Mouse (Mus musculus): ENCODE results near the gene Olfr957. TPM values are rescaled to one million over a fixed set of nuclear protein-coding genes. Genes with fewer than 3 reads are reported as not detected.

Olfr957 gene
- polyA plus RNA-seq, 1 experiment from 2014 or later, result not detected

DNA sequence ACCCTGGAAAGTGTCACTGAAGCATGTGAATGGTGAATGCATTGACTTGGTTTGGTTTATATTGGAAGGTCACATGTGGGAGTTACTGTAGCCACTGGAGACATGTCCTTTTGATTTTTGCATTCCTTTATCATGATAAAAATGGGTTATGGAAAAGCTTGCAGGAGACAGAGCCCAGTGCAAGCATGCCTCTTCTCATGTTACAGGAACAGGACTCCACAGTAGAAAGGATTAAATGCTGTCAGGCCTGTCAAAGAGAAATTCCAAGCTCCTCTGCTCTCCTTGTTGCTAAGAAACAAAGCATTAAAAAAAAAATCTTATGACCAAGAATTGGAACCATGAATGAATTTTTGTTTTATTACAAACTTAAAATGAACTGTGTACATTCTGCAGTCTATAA, 3.0 kb upstream of the Olfr957 start:
- H3K4me3 ChIP-seq (ENCODE audit: low read depth, low read length), result no peak overlapping the region
- no peak for ATAC-seq
- no peaks in the 10 kb centered on the region for H3K36me3 ChIP-seq (replicated peaks; ENCODE audit: insufficient read depth, low read length)
- no peak overlapping the region for H3K9ac ChIP-seq (replicated peaks)
- TF ChIP-seq EP300 (IDR thresholded peaks at IDR 0.05; ENCODE audit: low read depth) (no peak), CTCF (IDR thresholded peaks at IDR 0.05; ENCODE audit: low read depth) (no peak)
- H3K27ac ChIP-seq (ENCODE audit: low read depth), result no peak overlapping the region
- no peaks in the 10 kb centered on the region for H3K9me3 ChIP-seq (ENCODE audit: low read length)
- DNase-seq, result no peak
- no peak overlapping the region for H3K4me2 ChIP-seq (ENCODE audit: low read depth, low read length)
- H3K27me3 ChIP-seq (ENCODE audit: insufficient read depth, low read length), result no peaks in the 10 kb centered on the region
- no peaks in the 10 kb centered on the region for H3K4me1 ChIP-seq (ENCODE audit: insufficient read depth)

DNA sequence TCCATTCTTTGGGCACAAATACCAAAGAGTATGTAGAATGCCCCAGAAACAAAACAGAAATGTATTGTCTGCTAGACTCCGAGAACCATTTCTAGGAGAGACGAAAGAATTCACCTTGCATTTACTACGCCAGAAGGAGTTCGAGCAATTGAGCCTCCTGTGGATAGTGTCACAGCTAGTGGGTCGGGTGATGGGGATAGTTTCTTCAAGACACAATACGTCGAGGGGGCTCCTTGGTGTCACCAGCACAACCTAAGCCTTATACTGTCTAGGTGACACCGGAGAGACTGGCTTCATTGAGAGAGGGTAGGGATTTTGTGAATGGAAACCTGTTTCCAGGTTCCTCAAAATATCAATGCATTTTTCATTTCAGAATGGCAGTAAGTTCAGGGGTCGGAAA, 6.2 kb downstream of the Olfr957 start:
- no peak for TF ChIP-seq CTCF (IDR thresholded peaks at IDR 0.05; ENCODE audit: low read depth)
- TF ChIP-seq EP300 (IDR thresholded peaks at IDR 0.05; ENCODE audit: low read depth), result no peak
- DNase-seq (no peak), ATAC-seq (no peak)
- no peak overlapping the region for H3K9ac ChIP-seq (replicated peaks)
- H3K36me3 ChIP-seq (replicated peaks; ENCODE audit: insufficient read depth, low read length), result no peaks in the 10 kb centered on the region
- no peak overlapping the region for H3K27ac ChIP-seq (ENCODE audit: low read depth)
- no peaks in the 10 kb centered on the region for H3K4me1 ChIP-seq (ENCODE audit: insufficient read depth)
- 63% methylated on average over 9 of the region's 9 CpGs for WGBS (ENCODE audit: insufficient replicate concordance)
- H3K9me3 ChIP-seq (ENCODE audit: low read length), result no peaks in the 10 kb centered on the region
- H3K4me2 ChIP-seq (ENCODE audit: low read depth, low read length), result no peak overlapping the region
- H3K27me3 ChIP-seq (ENCODE audit: insufficient read depth, low read length), result no peaks in the 10 kb centered on the region
- H3K4me3 ChIP-seq (ENCODE audit: low read depth, low read length), result no peak overlapping the region

DNA sequence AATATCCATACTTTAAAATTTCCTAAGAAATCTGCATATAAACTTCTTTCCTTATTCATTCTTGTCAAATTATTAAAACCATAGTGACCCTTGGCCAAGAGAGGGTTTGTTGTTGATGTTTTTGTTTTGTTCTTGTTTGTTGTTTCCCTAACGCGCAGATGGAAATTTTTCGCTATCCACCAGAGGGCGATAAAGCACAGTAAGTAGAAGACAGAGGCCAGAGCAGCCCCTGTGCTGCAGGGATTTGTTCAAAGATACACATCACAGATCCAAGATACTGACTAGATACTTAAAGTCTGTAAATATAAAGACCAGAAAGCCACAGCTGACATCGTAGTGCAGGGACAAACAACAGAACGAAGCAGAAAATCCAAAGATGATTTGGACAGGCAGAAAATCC, 6.6 kb downstream of the Olfr957 start:
- Histone ChIP-seq H3K9me3 (ENCODE audit: low read length) (no peaks in the 10 kb centered on the region), H3K4me3 (ENCODE audit: low read depth, low read length) (no peak overlapping the region), H3K27me3 (ENCODE audit: insufficient read depth, low read length) (no peaks in the 10 kb centered on the region), H3K9ac (replicated peaks) (no peak overlapping the region), H3K36me3 (replicated peaks; ENCODE audit: insufficient read depth, low read length) (no peaks in the 10 kb centered on the region), H3K4me2 (ENCODE audit: low read depth, low read length) (no peak overlapping the region), H3K27ac (ENCODE audit: low read depth) (no peak overlapping the region), H3K4me1 (ENCODE audit: insufficient read depth) (no peaks in the 10 kb centered on the region)
- DNase-seq (peak; percentile 15), ATAC-seq (no peak)
- 9% methylated on average over 6 of the region's 6 CpGs for WGBS (ENCODE audit: insufficient replicate concordance)
- TF ChIP-seq EP300 (IDR thresholded peaks at IDR 0.05; ENCODE audit: low read depth) (no peak), CTCF (IDR thresholded peaks at IDR 0.05; ENCODE audit: low read depth) (peak; percentile 60)

DNA sequence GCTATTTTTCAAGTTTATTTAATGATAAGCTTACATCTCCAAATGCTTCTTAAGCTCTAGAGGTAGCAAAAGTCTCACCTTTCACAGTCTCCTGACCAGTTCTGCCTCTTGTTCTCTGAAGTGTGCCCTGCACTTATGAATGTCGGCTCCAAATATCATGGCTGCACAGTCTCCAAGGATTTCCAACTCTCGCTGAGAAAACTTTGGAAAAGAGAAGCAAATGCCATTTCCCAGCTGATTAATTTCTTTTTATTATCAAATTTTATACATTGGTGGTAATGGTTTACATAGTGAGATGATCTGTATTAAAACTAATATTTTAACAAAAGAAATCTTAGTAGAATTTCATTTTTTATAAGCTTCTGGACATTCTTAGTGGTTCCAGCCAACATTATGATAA, 21.7 kb downstream of the Olfr957 start, which contains the start of gene Olfr44:
Gene Olfr44, minus strand, starts transcription at position 101 of the 400 bp plus-strand sequence.
- TF ChIP-seq EP300 (IDR thresholded peaks at IDR 0.05; ENCODE audit: low read depth) (no peak), CTCF (IDR thresholded peaks at IDR 0.05; ENCODE audit: low read depth) (no peak)
- ATAC-seq (no peak), DNase-seq (no peak)
- H3K4me3 ChIP-seq (ENCODE audit: low read depth, low read length), result no peak within 1 kb of the TSS
- WGBS (ENCODE audit: insufficient replicate concordance), result 81% methylated on average over 2 of the region's 2 CpGs
- no peaks in the 10 kb centered on the region for H3K9me3 ChIP-seq (ENCODE audit: low read length)
- no peak within 1 kb of the TSS for H3K27ac ChIP-seq (ENCODE audit: low read depth)
- no peaks in the 10 kb centered on the region for H3K27me3 ChIP-seq (ENCODE audit: insufficient read depth, low read length)
- no peak within 1 kb of the TSS for H3K9ac ChIP-seq (replicated peaks)
- no peaks in the 10 kb centered on the region for H3K36me3 ChIP-seq (replicated peaks; ENCODE audit: insufficient read depth, low read length)
- no peaks in the 10 kb centered on the region for H3K4me1 ChIP-seq (ENCODE audit: insufficient read depth)
- no peak within 1 kb of the TSS for H3K4me2 ChIP-seq (ENCODE audit: low read depth, low read length)

DNA sequence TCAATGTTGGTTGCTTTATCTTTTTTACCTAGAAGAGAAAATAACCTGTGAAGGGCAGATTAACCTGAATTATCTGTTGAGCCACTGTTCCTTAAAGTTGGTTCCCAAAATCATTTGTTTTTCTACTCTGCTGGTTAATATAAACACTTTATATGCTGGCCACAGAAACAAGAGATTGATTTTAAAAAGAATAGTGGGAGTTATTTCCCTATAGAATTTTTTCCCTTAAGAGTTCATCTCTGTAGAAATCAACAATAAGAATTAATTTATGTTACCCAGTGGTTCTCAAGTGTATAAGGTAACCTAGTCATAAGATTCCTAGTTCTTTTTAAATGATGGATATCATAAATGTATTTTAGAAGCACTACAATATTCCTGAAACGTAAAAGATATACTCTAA, 43.8 kb downstream of the Olfr957 start, which contains the start of gene Olfr955:
Gene Olfr955, minus strand, starts transcription at position 101 of the 400 bp plus-strand sequence.
- H3K27ac ChIP-seq (ENCODE audit: low read depth), result no peak within 1 kb of the TSS
- no peaks in the 10 kb centered on the region for H3K27me3 ChIP-seq (ENCODE audit: insufficient read depth, low read length)
- H3K36me3 ChIP-seq (replicated peaks; ENCODE audit: insufficient read depth, low read length), result no peaks in the 10 kb centered on the region
- no peak within 1 kb of the TSS for H3K4me3 ChIP-seq (ENCODE audit: low read depth, low read length)
- no peaks in the 10 kb centered on the region for H3K4me1 ChIP-seq (ENCODE audit: insufficient read depth)
- H3K9me3 ChIP-seq (ENCODE audit: low read length), result no peaks in the 10 kb centered on the region
- WGBS (ENCODE audit: insufficient replicate concordance), result 45% methylated on average over 1 of the region's 1 CpGs
- no peak for DNase-seq
- TF ChIP-seq EP300 (IDR thresholded peaks at IDR 0.05; ENCODE audit: low read depth) (no peak), CTCF (IDR thresholded peaks at IDR 0.05; ENCODE audit: low read depth) (no peak)
- no peak for ATAC-seq
- H3K4me2 ChIP-seq (ENCODE audit: low read depth, low read length), result no peak within 1 kb of the TSS
- H3K9ac ChIP-seq (replicated peaks), result no peak within 1 kb of the TSS

Other genes starting within 250 kb of the Olfr957 start
- gene Olfr945, start 239.0 kb downstream of the Olfr957 start, polyA plus RNA-seq (2015; fragmentation: Nextera tagmentation; extraction: Ambion mirVana), result not detected in 2 replicates
- not detected in 2 replicates for gene Olfr948, start 189.8 kb downstream of the Olfr957 start, polyA plus RNA-seq (2015; fragmentation: Nextera tagmentation; extraction: Ambion mirVana)
- not detected in 2 replicates for gene Olfr951, start 128.4 kb downstream of the Olfr957 start, polyA plus RNA-seq (2015; fragmentation: Nextera tagmentation; extraction: Ambion mirVana)
- not detected in 2 replicates for gene Olfr952, start 88.7 kb downstream of the Olfr957 start, polyA plus RNA-seq (2015; fragmentation: Nextera tagmentation; extraction: Ambion mirVana)
- not detected in 2 replicates for gene Olfr954, start 59.1 kb downstream of the Olfr957 start, polyA plus RNA-seq (2015; fragmentation: Nextera tagmentation; extraction: Ambion mirVana)
- gene Olfr955, start 43.9 kb downstream of the Olfr957 start, polyA plus RNA-seq (2015; fragmentation: Nextera tagmentation; extraction: Ambion mirVana), result not detected in 2 replicates
- not detected in 2 replicates for gene Olfr44, start 21.8 kb downstream of the Olfr957 start, polyA plus RNA-seq (2015; fragmentation: Nextera tagmentation; extraction: Ambion mirVana)
- gene Olfr958, start 38.2 kb upstream of the Olfr957 start, polyA plus RNA-seq (2015; fragmentation: Nextera tagmentation; extraction: Ambion mirVana), result not detected in 2 replicates
- not detected in 2 replicates for gene Olfr959, start 59.8 kb upstream of the Olfr957 start, polyA plus RNA-seq (2015; fragmentation: Nextera tagmentation; extraction: Ambion mirVana)
- gene AW551984, start 88.6 kb upstream of the Olfr957 start, polyA plus RNA-seq (2015; fragmentation: Nextera tagmentation; extraction: Ambion mirVana), result 1.1 and 2.1 TPM in 2 replicates
- gene Olfr148, start 94.8 kb upstream of the Olfr957 start, polyA plus RNA-seq (2015; fragmentation: Nextera tagmentation; extraction: Ambion mirVana), result not detected in 2 replicates
- not detected in 2 replicates for gene Olfr960, start 105.6 kb upstream of the Olfr957 start, polyA plus RNA-seq (2015; fragmentation: Nextera tagmentation; extraction: Ambion mirVana)
- gene Olfr961, start 129.3 kb upstream of the Olfr957 start, polyA plus RNA-seq (2015; fragmentation: Nextera tagmentation; extraction: Ambion mirVana), result not detected in 2 replicates
- not detected in 2 replicates for gene Olfr963, start 151.4 kb upstream of the Olfr957 start, polyA plus RNA-seq (2015; fragmentation: Nextera tagmentation; extraction: Ambion mirVana)
- gene Olfr149, start 191.3 kb upstream of the Olfr957 start, polyA plus RNA-seq (2015; fragmentation: Nextera tagmentation; extraction: Ambion mirVana), result not detected in 2 replicates
- not detected in 2 replicates for gene Olfr965, start 195.5 kb upstream of the Olfr957 start, polyA plus RNA-seq (2015; fragmentation: Nextera tagmentation; extraction: Ambion mirVana)
- gene Olfr150, start 215.2 kb upstream of the Olfr957 start, polyA plus RNA-seq (2015; fragmentation: Nextera tagmentation; extraction: Ambion mirVana), result not detected in 2 replicates
- not detected in 2 replicates for gene Olfr967, start 230.4 kb upstream of the Olfr957 start, polyA plus RNA-seq (2015; fragmentation: Nextera tagmentation; extraction: Ambion mirVana)

Measured in liver, postnatal 0 days (tissue).